Mouse (Mus musculus) layer of hippocampus, adult 2 months (tissue): ENCODE measurements around the gene Snrk. TPM values are rescaled to one million over a fixed set of nuclear protein-coding genes. Genes with fewer than 3 reads are reported as not detected.

Experiments
- DNase-seq, 2 experiments: peaks; one replicate each; pipeline ENCODE4 v3.0.0; 2022; ENCODE audit warnings: low spot score in 2 of 2
- H3K27ac ChIP-seq: fragments of 200-600 bp; 2 replicates; pipeline ENCODE4 v1.8.1; 2022
- H3K4me3 ChIP-seq: fragments of 200-600 bp; 2 replicates; pipeline ENCODE4 v1.8.1; 2022; ENCODE audit warnings: mild to moderate bottlenecking
- CTCF ChIP-seq: fragments of 200-600 bp; conservative IDR thresholded peaks from 2 replicates; pipeline ENCODE4 v1.8.1; 2022; ENCODE audit warnings: antibody characterized with exemption, mild to moderate bottlenecking, moderate library complexity
- total RNA-seq, 2 experiments: library from RNA; stranded (reverse); gene quantifications; 2 replicates each; pipeline ENCODE4 v1.2.3; 2021

Snrk gene
- total RNA-seq, 2 experiments from 2014 or later = 103 to 105 TPM

- H3K4me3 ChIP-seq = no peak overlapping the region
- H3K27ac ChIP-seq = no peak overlapping the region
- TF ChIP-seq CTCF = no peak
- DNase-seq = no peak
These were observed 1.5 kb upstream of the Snrk start for GRCm38 (mm10) chr9:122115552-122115951.

GRCm38 (mm10) chr9:122116359-122116758 lies 707 bp upstream of the Snrk start:
- DNase-seq = no peak
- no peak overlapping the region for H3K4me3 ChIP-seq
- H3K27ac ChIP-seq = no peak overlapping the region
- no peak for TF ChIP-seq CTCF

DNA sequence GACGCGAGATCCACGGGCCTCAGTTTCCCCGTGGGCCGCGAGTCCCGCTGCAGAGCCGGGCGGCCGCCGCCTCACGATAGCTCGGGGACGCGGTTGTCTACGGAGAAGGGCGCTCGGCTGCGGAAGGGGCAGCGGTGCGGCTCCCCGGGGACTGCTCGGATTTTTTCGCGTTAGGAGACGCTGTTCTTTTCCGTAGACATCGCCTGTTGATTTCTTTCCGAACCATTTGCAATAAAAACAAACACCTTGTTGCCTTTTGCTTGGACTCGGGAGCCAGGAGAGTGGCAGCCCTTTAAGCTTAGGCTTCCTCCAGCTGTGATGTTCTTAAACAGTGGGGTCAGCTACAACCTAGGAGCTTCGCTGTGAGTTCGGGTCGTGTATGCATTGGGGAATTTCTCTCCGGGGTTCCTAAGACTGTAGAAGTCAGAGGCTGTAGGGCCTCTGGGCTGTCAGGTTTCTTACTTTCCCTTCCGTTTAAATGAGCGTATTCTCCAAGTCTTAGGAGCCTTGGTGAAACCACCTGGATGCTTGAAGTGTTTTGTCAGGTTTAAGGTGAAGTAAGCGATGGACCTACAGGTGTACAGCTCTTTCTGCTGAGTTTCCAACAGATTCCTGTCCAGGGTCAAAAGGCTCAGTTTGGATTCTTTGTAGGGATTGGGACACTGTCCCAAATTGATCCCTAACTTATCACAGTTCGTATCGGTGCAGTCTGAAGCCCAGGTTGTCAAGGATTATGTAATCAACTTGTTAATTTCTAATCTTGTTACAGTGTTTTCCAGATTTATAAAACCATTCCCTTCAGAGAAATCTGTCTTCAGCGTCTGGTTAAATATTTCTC lies 845 bp downstream of the Snrk start:
- TF ChIP-seq CTCF = no peak
- peak; percentile 12 to 41 for DNase-seq
- Histone ChIP-seq H3K27ac (peak overlapping the region; percentile 94), H3K4me3 (peak overlapping the region; percentile 85)

DNA sequence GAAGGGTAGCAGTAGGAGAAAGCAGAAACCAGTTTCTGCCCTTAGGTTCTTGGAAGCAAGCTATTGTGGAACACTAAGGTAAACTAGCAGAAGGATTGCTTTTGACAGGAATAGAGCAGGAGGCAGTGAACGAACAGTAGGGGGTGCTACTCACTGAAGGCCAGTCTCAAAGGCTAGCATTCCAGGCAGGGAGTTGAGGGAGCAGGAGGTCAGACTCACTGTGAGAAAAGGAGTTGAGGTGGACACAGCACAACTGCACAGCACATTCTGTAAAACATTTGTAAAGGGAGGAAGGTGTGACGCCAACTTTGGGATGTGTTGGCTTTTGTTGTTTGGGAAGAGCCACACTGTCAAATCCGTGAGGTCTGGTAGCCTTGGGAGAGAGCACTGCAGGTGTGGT lies 3.0 kb downstream of the Snrk start:
- H3K27ac ChIP-seq = peak overlapping the region; percentile 36; the same call in 1 of the 2 replicates
- DNase-seq = peak; percentile 31 to 52

GRCm38 (mm10) chr9:122122113-122122512 lies 5.0 kb downstream of the Snrk start:
- no peak overlapping the region; the same call in 1 of the 2 replicates for H3K27ac ChIP-seq
- TF ChIP-seq CTCF = no peak
- DNase-seq = no peak
- H3K4me3 ChIP-seq = no peak overlapping the region

More for the DNA sequence above, 3.0 kb downstream of the Snrk start:
- no peak overlapping the region; the same call in 1 of the 2 replicates for H3K4me3 ChIP-seq
- peak; percentile 88 for TF ChIP-seq CTCF

GRCm38 (mm10) chr9:122123181-122123580 lies 6.1 kb downstream of the Snrk start:
- peak overlapping the region; percentile 46; the same call in 1 of the 2 replicates for H3K27ac ChIP-seq
- no peak overlapping the region for H3K4me3 ChIP-seq
- no peak for TF ChIP-seq CTCF
- no peak for DNase-seq

DNA sequence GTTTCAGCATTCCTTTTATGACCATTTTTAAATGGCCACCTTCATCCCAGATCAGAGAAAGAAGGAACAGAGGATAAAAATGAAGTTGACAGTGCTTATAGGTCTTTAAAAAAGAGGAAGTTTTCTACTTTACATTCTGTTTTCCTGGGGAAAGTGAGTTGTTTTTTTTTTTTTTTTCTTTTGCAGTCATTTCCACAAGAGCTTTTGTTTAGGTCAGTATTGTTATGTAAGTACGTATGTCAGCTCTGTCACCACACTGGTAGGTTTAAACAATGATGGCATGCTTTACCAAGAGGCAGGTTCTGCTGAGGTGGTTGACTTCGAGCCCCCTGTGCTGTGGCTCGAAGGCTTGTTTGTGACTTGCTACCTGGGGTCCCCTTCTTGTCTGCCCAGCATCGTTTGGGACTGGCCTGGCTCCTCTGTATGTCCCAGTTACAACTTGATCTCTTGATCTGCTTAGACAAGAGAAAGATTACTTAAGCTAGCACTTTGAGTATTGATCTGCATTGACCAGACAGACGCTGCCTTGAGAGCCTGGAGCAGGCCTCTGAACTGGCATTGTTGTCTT lies 8.7 kb downstream of the Snrk start:
- no peak for DNase-seq
- no peak for TF ChIP-seq CTCF
- H3K27ac ChIP-seq = no peak overlapping the region
- H3K4me3 ChIP-seq = no peak overlapping the region

GRCm38 (mm10) chr9:122126790-122127189 lies 9.7 kb downstream of the Snrk start:
- Histone ChIP-seq H3K4me3 (no peak overlapping the region), H3K27ac (no peak overlapping the region)
- no peak for DNase-seq
- no peak for TF ChIP-seq CTCF

- no peak for DNase-seq
- no peak for TF ChIP-seq CTCF
- no peak overlapping the region for H3K4me3 ChIP-seq
- no peak overlapping the region for H3K27ac ChIP-seq
These were observed 10.3 kb downstream of the Snrk start for GRCm38 (mm10) chr9:122127271-122127785.

DNA sequence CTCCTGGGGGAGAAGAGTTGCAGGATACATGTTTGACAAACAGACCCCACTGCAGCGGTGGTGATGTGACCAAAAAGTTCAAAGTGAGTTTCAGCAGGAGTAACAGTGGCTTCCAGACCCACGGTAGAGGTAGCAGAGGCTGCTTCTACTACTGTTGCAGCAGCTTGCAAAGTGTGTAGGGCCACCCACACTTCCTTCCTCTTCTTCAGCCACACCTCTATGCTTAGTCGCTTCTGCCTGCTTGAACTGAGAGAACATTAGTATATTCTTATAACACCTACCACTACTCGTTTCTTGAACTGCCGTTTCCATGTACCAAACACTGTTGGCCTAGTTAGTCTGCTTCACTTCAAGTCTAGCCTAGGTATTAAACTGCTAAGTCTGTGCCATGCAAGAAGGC lies 11.6 kb downstream of the Snrk start:
- TF ChIP-seq CTCF = no peak
- H3K4me3 ChIP-seq = no peak overlapping the region
- DNase-seq = no peak
- no peak overlapping the region for H3K27ac ChIP-seq

DNA sequence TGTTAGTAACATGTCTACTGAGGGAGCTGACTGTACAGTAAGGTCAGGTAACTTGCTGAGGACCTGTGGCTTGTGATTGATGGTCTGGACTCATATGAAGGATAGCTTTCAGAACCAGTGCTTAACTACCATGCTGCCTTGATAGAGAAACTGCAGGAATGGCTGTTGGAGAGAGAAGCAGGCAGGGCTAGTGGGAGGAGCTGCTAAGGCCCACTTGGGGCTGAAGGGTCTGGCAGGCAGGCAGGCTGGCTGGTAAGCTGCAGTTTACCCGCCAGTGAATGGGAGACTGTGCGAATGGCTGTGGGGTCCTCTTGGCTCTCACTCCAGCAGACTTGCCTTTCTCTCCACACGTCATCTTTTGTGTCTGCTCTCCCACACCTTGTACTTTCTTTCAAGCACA lies 13.6 kb downstream of the Snrk start:
- no peak for DNase-seq
- Histone ChIP-seq H3K27ac (0 out of 2 replicates have a peak overlapping the region, but pooled peaks have one; percentile 32), H3K4me3 (no peak overlapping the region)
- TF ChIP-seq CTCF = no peak

GRCm38 (mm10) chr9:122132145-122132544 lies 15.1 kb downstream of the Snrk start:
- Histone ChIP-seq H3K4me3 (no peak overlapping the region), H3K27ac (no peak overlapping the region)
- no peak for TF ChIP-seq CTCF
- no peak for DNase-seq

- no peak for DNase-seq
- no peak overlapping the region for H3K4me3 ChIP-seq
- H3K27ac ChIP-seq = no peak overlapping the region
- TF ChIP-seq CTCF = no peak
These were observed 18.2 kb downstream of the Snrk start for GRCm38 (mm10) chr9:122135095-122135884.
